ENCODE assay signal across 8 mouse cellular contexts in genomic region chr1:182539023-182539940, GRCm38 (mm10). TPM values are rescaled to one million over a fixed set of nuclear protein-coding genes. Genes with fewer than 3 reads are reported as not detected.
DNase-seq lines count a peak whose midpoint lies in the region; ATAC-seq and TF ChIP-seq lines count a peak whose summit lies in the region.

No protein-coding gene starts in this region.

- peak overlapping the region; percentile 69 for H3K9ac ChIP-seq in hindbrain, embryonic 11.5 days (ENCODE audit: low read depth, low read length)
- H3K9ac ChIP-seq in lung, embryonic 15.5 days = peak overlapping the region; percentile 47

- H3K4me2 ChIP-seq in hindbrain, embryonic 11.5 days (replicated peaks; ENCODE audit: low read depth, low read length) = peak overlapping the region; percentile 54
- peak overlapping the region; percentile 68 for H3K4me2 ChIP-seq in lung, embryonic 15.5 days

- H3K9me3 ChIP-seq in hindbrain, embryonic 11.5 days (ENCODE audit: control insufficient read depth, low read length) = no peaks in the 10 kb centered on the region
- no peaks in the 10 kb centered on the region for H3K9me3 ChIP-seq in lung, embryonic 15.5 days

- TF ChIP-seq CTCF in olfactory bulb, adult 2 months (IDR thresholded peaks at IDR 0.05; ENCODE audit: insufficient read depth, low read depth, low read length) = peak; percentile 43; the same call in 1 of the 2 replicates

- 20% methylated on average over 9 of the region's 9 CpGs for WGBS in hindbrain, embryonic 11.5 days
- WGBS in lung, embryonic 15.5 days = 16% methylated on average over 9 of the region's 9 CpGs
- 13% methylated on average over 9 of the region's 9 CpGs for WGBS in olfactory bulb, adult 2 months

- no peaks in the 10 kb centered on the region for H3K27me3 ChIP-seq in hindbrain, embryonic 11.5 days (ENCODE audit: control insufficient read depth, insufficient read depth, low read length)
- H3K27me3 ChIP-seq in lung, embryonic 15.5 days = no peaks in the 10 kb centered on the region

- H3K4me3 ChIP-seq in hindbrain, embryonic 11.5 days (ENCODE audit: low read depth, low read length) = peak overlapping the region; percentile 33
- peak overlapping the region; percentile 35 for H3K4me3 ChIP-seq in lung, embryonic 15.5 days
- peak overlapping the region; percentile 41 for H3K4me3 ChIP-seq in olfactory bulb, adult 2 months (ENCODE audit: insufficient read depth, low read depth, low read length)

- peak; percentile 71 for DNase-seq in Muller cell, postnatal 12 days (ENCODE audit: inconsistent ontology term)
- DNase-seq in cerebellum, adult 8-10 months = peak; percentile 74
- peak; percentile 87 for DNase-seq in hindbrain, embryonic 11.5 days (ENCODE audit: low spot score)
- DNase-seq in layer of hippocampus, adult 9-11 months = peak; percentile 87
- DNase-seq in thymus, postnatal 10 days (ENCODE audit: low spot score in 2 of 2) = peak; percentile 54 to 79

- H3K4me1 ChIP-seq in hindbrain, embryonic 11.5 days (replicated peaks; ENCODE audit: control insufficient read depth, insufficient read depth, low read length) = no peaks in the 10 kb centered on the region; the same call in 1 of the 2 replicates
- H3K4me1 ChIP-seq in lung, embryonic 15.5 days = 0 out of 2 replicates have a peak, but pooled peaks cover 4% of the 10 kb centered on the region
- peaks cover 4% of the 10 kb centered on the region; the same call in 1 of the 2 replicates for H3K4me1 ChIP-seq in olfactory bulb, adult 2 months (ENCODE audit: control insufficient read depth, insufficient read depth, low read length)

- no peak overlapping the region for H3K27ac ChIP-seq in hindbrain, embryonic 11.5 days (ENCODE audit: low read depth, low read length)
- H3K27ac ChIP-seq in lung, embryonic 15.5 days = no peak overlapping the region
- peak overlapping the region; percentile 26; the same call in 1 of the 2 replicates for H3K27ac ChIP-seq in olfactory bulb, adult 2 months (ENCODE audit: insufficient read depth, low read depth, low read length)

- peak; percentile 97 for ATAC-seq in frontal cortex, adult (ENCODE audit: low TSS enrichment)
- peak; percentile 88 for ATAC-seq in hindbrain, embryonic 11.5 days (ENCODE audit: low FRiP score)
- ATAC-seq in lung, embryonic 15.5 days (ENCODE audit: borderline replicate concordance, extremely low read depth, low FRiP score, low TSS enrichment) = peak; percentile 77

- no peaks in the 10 kb centered on the region for H3K36me3 ChIP-seq in hindbrain, embryonic 11.5 days (ENCODE audit: control insufficient read depth, insufficient read depth, low read length)
- H3K36me3 ChIP-seq in lung, embryonic 15.5 days = no peaks in the 10 kb centered on the region

- TF ChIP-seq POLR2A in olfactory bulb, adult 2 months (IDR thresholded peaks at IDR 0.05; ENCODE audit: insufficient read depth, low read depth, low read length) = no peak

RNA-seq across cellular contexts. Expression of gene Capn2, which starts 21.9 kb away (rescaled TPM):
- polyA plus RNA-seq in hindbrain, embryonic 11.5 days (2014; fragmentation: Nextera tagmentation; extraction: Ambion mirVana) = 69.5 and 78.2 TPM in 2 replicates
- 135 and 136 TPM in 2 replicates for polyA plus RNA-seq in lung, embryonic 15.5 days (2015; fragmentation: Nextera tagmentation; extraction: Ambion mirVana)
- polyA plus RNA-seq in olfactory bulb, adult 2 months (2012; ENCODE audit: insufficient read depth, insufficient read length, low replicate concordance, missing spikeins) = not detected in 2 replicates

RNA-seq across cellular contexts. Expression of gene Capn8, which starts 25.5 kb away (rescaled TPM):
- polyA plus RNA-seq in hindbrain, embryonic 11.5 days (2014; fragmentation: Nextera tagmentation; extraction: Ambion mirVana) = not detected in 2 replicates
- polyA plus RNA-seq in lung, embryonic 15.5 days (2015; fragmentation: Nextera tagmentation; extraction: Ambion mirVana) = 0.09 TPM in 1 of 2 replicates, not detected in the other
- polyA plus RNA-seq in olfactory bulb, adult 2 months (2012; ENCODE audit: insufficient read depth, insufficient read length, low replicate concordance, missing spikeins) = not detected in 2 replicates
